Mouse (Mus musculus): ENCODE measurements at regions not wholly inside any gene's neighbourhood (a gene's known extent, or its start where the extent isn't known, plus 50 kb on each side); places are given as distances from the start of the nearest gene placed in this dataset.

DNA sequence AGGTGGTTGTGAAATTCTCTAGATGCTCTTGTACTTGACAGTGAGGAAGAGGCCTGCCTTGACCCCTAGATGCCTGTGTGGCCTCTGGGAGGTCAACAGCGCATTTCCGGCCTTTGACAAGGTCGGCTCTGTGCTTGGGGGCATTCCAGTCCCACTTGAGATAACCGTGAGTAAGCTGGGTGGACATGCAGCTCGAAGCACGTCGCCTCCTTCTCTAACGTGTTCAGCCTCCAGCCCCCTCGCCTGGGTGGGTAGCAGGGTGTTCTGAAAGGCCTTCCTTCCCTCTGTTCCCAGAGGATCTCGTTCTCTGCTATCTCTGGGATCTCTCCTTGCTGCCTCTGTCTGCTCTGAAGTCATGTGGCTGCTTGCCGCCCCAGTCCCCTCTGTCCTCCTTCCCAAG lies 70.2 kb upstream of the Slc38a2 start:
- peaks cover 23% of the 10 kb centered on the region for H3K4me1 ChIP-seq (replicated peaks; ENCODE audit: control insufficient read depth, insufficient read depth, low read length)
- no peak overlapping the region for H3K27ac ChIP-seq (ENCODE audit: control insufficient read depth, insufficient read depth, low read length)
- TF ChIP-seq POLR2A (IDR thresholded peaks at IDR 0.05; ENCODE audit: control insufficient read depth, extremely low read depth, insufficient read depth, low read length, poor library complexity) (no peak), CTCF (IDR thresholded peaks at IDR 0.05; ENCODE audit: borderline replicate concordance, control insufficient read depth, extremely low read depth, insufficient read depth, low read length, poor library complexity) (no peak)
- no peaks in the 10 kb centered on the region for H3K36me3 ChIP-seq (ENCODE audit: control insufficient read depth, insufficient read depth, low read length)
- H3K27me3 ChIP-seq (ENCODE audit: control insufficient read depth, insufficient read depth, low read length): no peaks in the 10 kb centered on the region
- no peak for DNase-seq
- no peak overlapping the region for H3K4me3 ChIP-seq (ENCODE audit: control insufficient read depth, insufficient read depth, low read length)
- WGBS: 94% methylated on average over 11 of the region's 11 CpGs

DNA sequence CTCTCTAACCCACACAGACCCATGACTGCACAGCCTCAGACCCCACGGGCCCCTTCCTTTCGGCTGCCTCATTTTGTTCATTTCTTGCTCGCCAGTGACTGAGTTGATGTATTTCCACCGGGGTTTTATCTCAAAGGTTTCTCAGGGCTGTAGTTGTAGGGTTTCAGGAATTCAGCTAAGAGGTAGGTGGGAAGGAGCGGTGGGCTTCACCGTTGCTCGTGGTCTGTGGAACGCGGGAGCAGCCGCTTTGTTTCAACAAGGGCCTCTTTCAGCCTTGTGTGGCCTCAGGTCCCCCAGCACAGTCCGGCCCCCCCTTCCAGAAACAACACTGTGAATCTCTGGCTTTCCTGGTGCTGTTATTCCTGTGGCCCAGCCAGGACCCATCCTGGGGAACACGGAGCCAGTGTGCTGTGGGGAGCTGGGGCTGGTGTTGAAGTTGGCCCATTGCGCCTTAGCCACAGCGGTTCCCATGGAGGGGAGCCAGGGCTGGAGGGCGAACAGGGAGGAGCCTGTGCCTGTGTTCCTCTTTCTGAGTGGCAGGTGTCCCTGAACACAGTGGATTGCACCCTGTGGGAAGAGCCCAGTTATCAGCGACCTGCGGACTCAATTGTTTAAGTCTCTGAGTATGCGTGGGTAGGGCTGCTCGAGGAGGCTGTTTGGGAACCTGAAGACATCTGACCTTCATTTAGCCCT lies 68.9 kb upstream of the Slc38a2 start:
- Histone ChIP-seq H3K4me1 (replicated peaks; ENCODE audit: control insufficient read depth, insufficient read depth, low read length) (peaks cover 18% of the 10 kb centered on the region), H3K27me3 (ENCODE audit: control insufficient read depth, insufficient read depth, low read length) (no peaks in the 10 kb centered on the region), H3K27ac (ENCODE audit: control insufficient read depth, insufficient read depth, low read length) (no peak overlapping the region), H3K36me3 (ENCODE audit: control insufficient read depth, insufficient read depth, low read length) (no peaks in the 10 kb centered on the region), H3K4me3 (ENCODE audit: control insufficient read depth, insufficient read depth, low read length) (no peak overlapping the region)
- 48% methylated on average over 19 of the region's 19 CpGs for WGBS
- no peak for TF ChIP-seq POLR2A (IDR thresholded peaks at IDR 0.05; ENCODE audit: control insufficient read depth, extremely low read depth, insufficient read depth, low read length, poor library complexity)
- TF ChIP-seq CTCF (IDR thresholded peaks at IDR 0.05; ENCODE audit: borderline replicate concordance, control insufficient read depth, extremely low read depth, insufficient read depth, low read length, poor library complexity): no peak
- no peak for DNase-seq

DNA sequence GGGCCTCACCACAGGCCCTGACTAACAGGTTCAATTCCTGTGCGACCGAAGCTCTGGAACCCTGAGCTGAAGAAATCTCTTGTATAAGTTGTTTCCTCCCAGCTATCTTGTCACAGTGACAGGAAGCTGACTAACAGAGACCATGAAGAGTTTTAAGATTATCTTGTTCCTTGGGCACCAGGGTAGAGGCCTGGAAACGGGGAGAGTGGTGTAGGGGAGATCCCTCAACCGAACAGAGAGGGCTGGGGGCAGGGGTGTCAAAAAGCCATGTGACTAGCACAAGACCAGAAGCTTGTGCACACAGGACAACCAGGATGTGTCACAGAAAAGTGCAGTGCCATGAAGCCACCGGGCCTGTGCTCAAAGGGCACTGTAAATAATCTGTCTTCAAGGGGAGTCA lies 67.7 kb upstream of the Slc38a2 start:
- 87% methylated on average over 5 of the region's 5 CpGs for WGBS

DNA sequence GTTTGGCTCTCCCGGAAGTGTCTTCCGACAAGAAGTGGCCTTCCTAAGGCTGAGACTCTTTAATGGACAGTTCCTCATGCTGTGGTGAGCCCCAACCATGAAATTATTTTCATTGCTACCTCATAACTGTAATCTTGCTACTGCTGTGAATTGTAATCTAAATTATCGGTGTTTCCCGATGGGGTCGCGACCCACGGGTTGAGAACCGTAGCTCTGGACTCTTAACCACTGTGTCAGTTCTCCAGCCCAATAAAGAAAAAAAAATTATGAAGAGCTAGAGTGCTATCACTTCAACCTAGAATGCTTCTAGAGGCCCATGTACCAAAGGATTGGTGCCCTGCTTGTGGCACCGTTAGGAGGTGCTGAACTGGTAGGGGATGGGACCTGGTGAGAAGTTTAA lies 66.7 kb upstream of the Slc38a2 start:
- H3K27ac ChIP-seq (ENCODE audit: control insufficient read depth, insufficient read depth, low read length): no peak overlapping the region
- DNase-seq: no peak
- no peak overlapping the region for H3K4me3 ChIP-seq (ENCODE audit: control insufficient read depth, insufficient read depth, low read length)
- no peaks in the 10 kb centered on the region for H3K27me3 ChIP-seq (ENCODE audit: control insufficient read depth, insufficient read depth, low read length)
- 99% methylated on average over 9 of the region's 9 CpGs for WGBS
- no peaks in the 10 kb centered on the region for H3K36me3 ChIP-seq (ENCODE audit: control insufficient read depth, insufficient read depth, low read length)
- no peak for TF ChIP-seq POLR2A (IDR thresholded peaks at IDR 0.05; ENCODE audit: control insufficient read depth, extremely low read depth, insufficient read depth, low read length, poor library complexity)
- TF ChIP-seq CTCF (IDR thresholded peaks at IDR 0.05; ENCODE audit: borderline replicate concordance, control insufficient read depth, extremely low read depth, insufficient read depth, low read length, poor library complexity): no peak
- H3K4me1 ChIP-seq (replicated peaks; ENCODE audit: control insufficient read depth, insufficient read depth, low read length): peaks cover 17% of the 10 kb centered on the region

More for the DNA sequence above, 67.7 kb upstream of the Slc38a2 start:
- Histone ChIP-seq H3K27me3 (ENCODE audit: control insufficient read depth, insufficient read depth, low read length) (no peaks in the 10 kb centered on the region), H3K4me1 (replicated peaks; ENCODE audit: control insufficient read depth, insufficient read depth, low read length) (peaks cover 18% of the 10 kb centered on the region), H3K4me3 (ENCODE audit: control insufficient read depth, insufficient read depth, low read length) (no peak overlapping the region), H3K36me3 (ENCODE audit: control insufficient read depth, insufficient read depth, low read length) (no peaks in the 10 kb centered on the region), H3K27ac (ENCODE audit: control insufficient read depth, insufficient read depth, low read length) (no peak overlapping the region)
- DNase-seq: no peak
- TF ChIP-seq POLR2A (IDR thresholded peaks at IDR 0.05; ENCODE audit: control insufficient read depth, extremely low read depth, insufficient read depth, low read length, poor library complexity) (no peak), CTCF (IDR thresholded peaks at IDR 0.05; ENCODE audit: borderline replicate concordance, control insufficient read depth, extremely low read depth, insufficient read depth, low read length, poor library complexity) (no peak)

DNA sequence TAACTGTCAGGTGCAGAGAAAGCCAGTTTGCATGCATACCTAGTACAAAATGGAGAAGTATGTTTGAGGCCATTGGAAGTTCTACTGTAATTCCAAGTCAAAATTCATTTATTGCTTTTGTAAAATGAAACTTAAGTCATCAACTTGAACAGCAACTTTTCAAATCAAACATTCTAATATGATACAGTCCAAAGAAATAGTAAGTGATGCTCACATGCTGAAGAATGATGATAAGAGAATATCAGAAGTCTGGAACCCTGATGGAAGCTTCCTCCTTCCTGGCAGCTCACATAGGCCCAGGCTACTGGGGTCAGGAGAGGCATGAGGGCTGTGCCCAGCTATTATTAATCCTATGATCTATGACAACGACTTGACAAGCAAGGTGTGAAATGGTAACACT lies 64.1 kb upstream of the Slc38a2 start:
- DNase-seq: no peak
- Histone ChIP-seq H3K4me3 (ENCODE audit: control insufficient read depth, insufficient read depth, low read length) (no peak overlapping the region), H3K4me1 (replicated peaks; ENCODE audit: control insufficient read depth, insufficient read depth, low read length) (peaks cover 4% of the 10 kb centered on the region), H3K27ac (ENCODE audit: control insufficient read depth, insufficient read depth, low read length) (no peak overlapping the region), H3K36me3 (ENCODE audit: control insufficient read depth, insufficient read depth, low read length) (no peaks in the 10 kb centered on the region), H3K27me3 (ENCODE audit: control insufficient read depth, insufficient read depth, low read length) (no peaks in the 10 kb centered on the region)
- TF ChIP-seq CTCF (IDR thresholded peaks at IDR 0.05; ENCODE audit: borderline replicate concordance, control insufficient read depth, extremely low read depth, insufficient read depth, low read length, poor library complexity) (no peak), POLR2A (IDR thresholded peaks at IDR 0.05; ENCODE audit: control insufficient read depth, extremely low read depth, insufficient read depth, low read length, poor library complexity) (no peak)
- WGBS: 81% methylated on average over 1 of the region's 1 CpGs

DNA sequence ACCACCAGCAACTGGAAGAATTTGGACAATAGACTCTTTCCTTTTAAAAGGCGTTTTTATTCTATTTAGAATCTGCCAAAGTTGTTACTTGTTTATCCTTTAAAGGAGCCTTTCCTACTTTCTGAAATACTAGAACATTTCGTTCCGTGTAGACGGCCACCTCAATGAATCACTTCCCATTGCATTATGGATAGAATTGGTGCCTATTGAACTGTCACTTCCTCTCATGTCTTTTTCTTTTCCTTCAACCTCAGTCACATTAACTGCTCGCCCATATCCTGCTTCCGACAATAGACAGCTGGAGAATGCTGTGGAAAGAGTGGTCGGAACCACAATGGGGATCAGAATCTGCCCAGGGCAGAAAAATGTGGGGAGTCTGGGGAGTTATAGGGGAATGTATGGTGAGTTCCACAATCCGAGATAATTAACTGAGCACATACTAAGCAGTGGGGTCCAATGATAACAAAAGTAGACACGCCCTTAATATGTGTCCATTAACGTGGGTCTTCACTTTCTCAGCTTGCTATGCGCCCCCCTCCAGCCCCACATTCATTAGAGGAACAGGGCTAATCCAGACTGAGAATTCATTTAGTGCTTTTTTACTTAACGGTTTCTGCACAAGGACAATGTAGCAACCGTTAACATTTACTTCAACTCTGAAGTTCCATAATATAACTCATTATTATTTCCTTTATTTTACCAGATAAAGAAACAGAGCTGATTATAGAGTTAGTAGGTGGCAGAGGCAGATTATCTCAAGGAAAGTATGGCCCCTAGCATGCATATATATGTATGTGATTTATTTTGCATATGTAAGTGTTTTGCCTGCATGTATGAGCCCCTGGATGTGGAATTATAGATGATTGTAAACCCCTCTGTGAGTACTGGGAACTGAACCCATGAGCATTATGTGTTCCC lies 59.8 kb upstream of the Slc38a2 start:
- H3K27ac ChIP-seq (ENCODE audit: control insufficient read depth, insufficient read depth, low read length): no peak overlapping the region
- H3K36me3 ChIP-seq (ENCODE audit: control insufficient read depth, insufficient read depth, low read length): no peaks in the 10 kb centered on the region
- no peaks in the 10 kb centered on the region for H3K27me3 ChIP-seq (ENCODE audit: control insufficient read depth, insufficient read depth, low read length)
- TF ChIP-seq POLR2A (IDR thresholded peaks at IDR 0.05; ENCODE audit: control insufficient read depth, extremely low read depth, insufficient read depth, low read length, poor library complexity) (no peak), CTCF (IDR thresholded peaks at IDR 0.05; ENCODE audit: borderline replicate concordance, control insufficient read depth, extremely low read depth, insufficient read depth, low read length, poor library complexity) (no peak)
- DNase-seq: no peak
- WGBS: 94% methylated on average over 13 of the region's 13 CpGs
- H3K4me3 ChIP-seq (ENCODE audit: control insufficient read depth, insufficient read depth, low read length): no peak overlapping the region
- H3K4me1 ChIP-seq (replicated peaks; ENCODE audit: control insufficient read depth, insufficient read depth, low read length): peaks cover 11% of the 10 kb centered on the region; the same call in 1 of the 2 replicates
